Mouse (Mus musculus) urinary bladder, postnatal 4 days (tissue): ENCODE measurements around the gene Adcy4.

Source experiments
- DNase-seq, 2 experiments: peaks; one replicate each; pipeline ENCODE4 v3.0.0; 2021 to 2022; ENCODE audit warnings: low spot score in 2 of 2

Gene Adcy4

DNA sequence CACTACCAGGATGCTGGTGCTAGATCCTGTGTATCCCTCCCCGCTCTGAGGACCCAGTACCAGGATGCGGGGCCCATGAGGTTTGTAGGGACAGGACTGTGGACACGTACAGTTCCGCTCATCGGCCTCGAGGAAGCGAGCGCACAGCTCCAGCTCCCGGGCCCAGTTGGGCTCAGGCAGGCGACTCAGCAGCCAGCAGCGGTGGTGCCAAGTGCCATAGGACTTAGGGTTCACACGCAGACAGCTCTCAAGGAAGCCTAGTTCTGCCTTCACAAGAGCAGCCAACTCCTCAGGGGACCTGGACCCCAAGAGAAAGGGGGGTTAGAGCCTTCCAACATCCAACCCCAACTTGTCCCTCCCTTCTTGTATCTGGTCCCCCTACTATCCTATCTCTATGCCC is 63.2 kb downstream of the Adcy4 start:
- no peak for DNase-seq

DNA sequence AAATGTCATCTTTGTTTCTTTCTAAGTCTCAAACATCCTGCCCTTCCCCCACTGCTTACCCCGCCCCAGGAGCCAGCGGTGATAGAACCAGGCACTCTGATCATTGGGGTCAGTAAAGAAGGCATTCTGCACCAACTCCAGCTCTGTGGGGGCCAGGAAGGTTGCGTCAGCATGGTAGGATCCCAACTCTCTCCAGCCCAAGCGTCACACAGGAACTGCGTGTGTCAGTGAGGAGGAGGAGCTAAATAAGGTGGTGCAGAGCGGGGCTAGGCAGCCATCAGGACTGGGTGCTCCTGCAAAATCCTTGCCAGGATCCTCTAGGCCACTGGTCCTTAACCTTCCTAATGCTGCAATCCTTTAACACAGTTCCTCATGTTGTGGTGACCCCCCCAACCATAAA is 64.2 kb downstream of the Adcy4 start:
- DNase-seq = no peak
